Mouse (Mus musculus): ENCODE results near the gene Leprot.

GRCm38 (mm10) chr4:101664160-101664750, 16.7 kb downstream of the Leprot start:
- peak; percentile 83 for TF ChIP-seq CTCF (conservative IDR thresholded peaks at IDR 0.05; ENCODE audit: low read length)
- no peak for TF ChIP-seq NANOG (IDR thresholded peaks at IDR 0.05; ENCODE audit: borderline replicate concordance, low read length)
